Mouse (Mus musculus) forebrain, embryonic 11.5 days (tissue): ENCODE data around the gene Eml6. TPM values are rescaled to one million over a fixed set of nuclear protein-coding genes. Genes with fewer than 3 reads are reported as not detected.

Experiments
- ATAC-seq: fragments of 200-750 bp; cut with Nextera tagmentation; replicated peaks from 2 replicates; pipeline ENCODE4 v1.8.0; 2017; ENCODE audit warnings: moderate TSS enrichment; ENCODE audit not compliant: low FRiP score
- DNase-seq: peaks from one replicate; pipeline ENCODE4 v3.0.0-alpha.2; 2017; ENCODE audit warnings: low spot score
- H3K27ac ChIP-seq: fragments of 300-500 bp; sonication (generic); 2 replicates; pipeline ENCODE4 v1.5.1; 2014; ENCODE audit warnings: low read depth, low read length
- H3K27me3 ChIP-seq: fragments of 300-500 bp; sonication (generic); 2 replicates; pipeline ENCODE4 v1.6.1; 2014; ENCODE audit warnings: mild to moderate bottlenecking, low read length, mixed read lengths; ENCODE audit not compliant: control insufficient read depth, insufficient read depth
- H3K36me3 ChIP-seq: fragments of 300-500 bp; sonication (generic); 2 replicates; pipeline ENCODE4 v1.6.1; 2014; ENCODE audit warnings: mild to moderate bottlenecking, low read length, moderate library complexity, mixed read lengths; ENCODE audit not compliant: control insufficient read depth, insufficient read depth
- H3K4me1 ChIP-seq: fragments of 300-500 bp; sonication (generic); replicated peaks from 2 replicates; pipeline ENCODE4 v1.6.1; 2014; ENCODE audit warnings: low read length, mixed read lengths; ENCODE audit not compliant: control insufficient read depth, insufficient read depth
- H3K4me2 ChIP-seq: fragments of 300-500 bp; sonication (generic); 2 replicates; pipeline ENCODE4 v1.6.1; 2014; ENCODE audit warnings: low read depth, mild to moderate bottlenecking, low read length, moderate library complexity, mixed read lengths; ENCODE audit not compliant: severe bottlenecking
- H3K4me3 ChIP-seq: fragments of 300-500 bp; sonication (generic); 2 replicates; pipeline ENCODE4 v1.5.1; 2014; ENCODE audit warnings: low read depth, low read length
- H3K9ac ChIP-seq: fragments of 300-500 bp; sonication (generic); 2 replicates; pipeline ENCODE4 v1.6.1; 2014; ENCODE audit warnings: low read length
- H3K9me3 ChIP-seq: fragments of 300-500 bp; sonication (generic); 2 replicates; pipeline ENCODE4 v1.6.1; 2016; ENCODE audit warnings: low read length, mixed read lengths; ENCODE audit not compliant: control insufficient read depth
- WGBS: fragments of 180-500 bp; shearing (Covaris S2); extraction: QIAGEN DNeasy Blood & Tissue Kit; methylation state at CpG from one replicate; pipeline ENCODE4 v1.1.7; 2014; 5-methylcytosine and 5-hydroxymethylcytosine counted together
- polyA plus RNA-seq: library from polyadenylated mRNA; unstranded; fragments of >200 nt; fragmentation: Nextera tagmentation; extraction: Ambion mirVana; gene quantifications from 2 replicates; pipeline ENCODE4 v1.2.1, GENCODE M21; 2014

Gene Eml6
- polyA plus RNA-seq, 1 experiment from 2014 or later = 0.76 TPM

- H3K36me3 ChIP-seq = no peaks in the 10 kb centered on the region
- H3K4me3 ChIP-seq = no peak overlapping the region
- H3K4me1 ChIP-seq = no peaks in the 10 kb centered on the region
- no peak for ATAC-seq
- H3K27me3 ChIP-seq = no peaks in the 10 kb centered on the region
- H3K9ac ChIP-seq = no peak overlapping the region
- WGBS = 92% methylated on average over 3 of the region's 3 CpGs
- no peak overlapping the region for H3K27ac ChIP-seq
- DNase-seq = no peak
- H3K9me3 ChIP-seq = no peaks in the 10 kb centered on the region
- H3K4me2 ChIP-seq = no peak overlapping the region
Observed at GRCm38 (mm10) chr11:29810324-29810723, 215.5 kb downstream of the Eml6 start.

- Histone ChIP-seq H3K4me2 (no peak overlapping the region), H3K9me3 (no peaks in the 10 kb centered on the region), H3K9ac (no peak overlapping the region), H3K4me3 (no peak overlapping the region), H3K27ac (no peak overlapping the region), H3K36me3 (no peaks in the 10 kb centered on the region), H3K27me3 (no peaks in the 10 kb centered on the region), H3K4me1 (no peaks in the 10 kb centered on the region)
- 90% methylated on average over 7 of the region's 7 CpGs for WGBS
- DNase-seq = no peak
- no peak for ATAC-seq
Observed at GRCm38 (mm10) chr11:29808981-29809589, 216.7 kb downstream of the Eml6 start.

- no peak overlapping the region for H3K27ac ChIP-seq
Observed at GRCm38 (mm10) chr11:29808173-29808980, 217.5 kb downstream of the Eml6 start.

GRCm38 (mm10) chr11:29807325-29807724, 218.5 kb downstream of the Eml6 start:
- no peak overlapping the region for H3K4me3 ChIP-seq
- no peak for DNase-seq
- H3K4me2 ChIP-seq = no peak overlapping the region
- H3K27ac ChIP-seq = no peak overlapping the region
- no peaks in the 10 kb centered on the region for H3K4me1 ChIP-seq
- H3K36me3 ChIP-seq = no peaks in the 10 kb centered on the region
- H3K9me3 ChIP-seq = no peaks in the 10 kb centered on the region
- 86% methylated on average over 5 of the region's 5 CpGs for WGBS
- ATAC-seq = no peak
- no peaks in the 10 kb centered on the region for H3K27me3 ChIP-seq
- H3K9ac ChIP-seq = no peak overlapping the region

More at GRCm38 (mm10) chr11:29808173-29808980, 217.5 kb downstream of the Eml6 start:
- Histone ChIP-seq H3K27me3 (no peaks in the 10 kb centered on the region), H3K4me2 (no peak overlapping the region), H3K9ac (no peak overlapping the region), H3K36me3 (no peaks in the 10 kb centered on the region), H3K4me1 (no peaks in the 10 kb centered on the region), H3K9me3 (no peaks in the 10 kb centered on the region), H3K4me3 (no peak overlapping the region)
- no peak for ATAC-seq
- no peak for DNase-seq
- WGBS = 82% methylated on average over 9 of the region's 9 CpGs

GRCm38 (mm10) chr11:29801432-29802427, 224.1 kb downstream of the Eml6 start:
- Histone ChIP-seq H3K36me3 (no peaks in the 10 kb centered on the region), H3K4me3 (no peak overlapping the region), H3K9ac (no peak overlapping the region), H3K4me2 (no peak overlapping the region), H3K9me3 (no peaks in the 10 kb centered on the region), H3K27me3 (no peaks in the 10 kb centered on the region), H3K4me1 (no peaks in the 10 kb centered on the region), H3K27ac (no peak overlapping the region)
- ATAC-seq (no peak), DNase-seq (no peak)
- WGBS = 94% methylated on average over 2 of the region's 2 CpGs

GRCm38 (mm10) chr11:29799839-29800238, 226.0 kb downstream of the Eml6 start:
- Histone ChIP-seq H3K9ac (no peak overlapping the region), H3K27ac (no peak overlapping the region), H3K4me2 (no peak overlapping the region), H3K4me1 (no peaks in the 10 kb centered on the region), H3K36me3 (no peaks in the 10 kb centered on the region), H3K9me3 (no peaks in the 10 kb centered on the region), H3K4me3 (no peak overlapping the region), H3K27me3 (no peaks in the 10 kb centered on the region)
- DNase-seq (no peak), ATAC-seq (no peak)
- 85% methylated on average over 1 of the region's 1 CpGs for WGBS

- no peaks in the 10 kb centered on the region for H3K4me1 ChIP-seq
- no peaks in the 10 kb centered on the region for H3K36me3 ChIP-seq
- ATAC-seq (no peak), DNase-seq (no peak)
- no peak overlapping the region for H3K4me2 ChIP-seq
- 93% methylated on average over 6 of the region's 6 CpGs for WGBS
- no peak overlapping the region for H3K4me3 ChIP-seq
- no peaks in the 10 kb centered on the region for H3K27me3 ChIP-seq
- H3K9ac ChIP-seq = no peak overlapping the region
- H3K9me3 ChIP-seq = no peaks in the 10 kb centered on the region
- H3K27ac ChIP-seq = no peak overlapping the region
Observed at GRCm38 (mm10) chr11:29795106-29795505, 230.7 kb downstream of the Eml6 start.

GRCm38 (mm10) chr11:29794475-29794874, 231.4 kb downstream of the Eml6 start:
- Histone ChIP-seq H3K4me3 (no peak overlapping the region), H3K9ac (no peak overlapping the region), H3K27ac (no peak overlapping the region), H3K36me3 (no peaks in the 10 kb centered on the region), H3K27me3 (no peaks in the 10 kb centered on the region), H3K4me2 (no peak overlapping the region), H3K4me1 (no peaks in the 10 kb centered on the region), H3K9me3 (no peaks in the 10 kb centered on the region)
- no peak for DNase-seq
- 51% methylated on average over 2 of the region's 2 CpGs for WGBS
- no peak for ATAC-seq
